Mouse (Mus musculus): Measurements from ENCODE around the gene Pus3.

Gene Pus3

GRCm38 (mm10) chr9:35558257-35559008, at the start of gene Pus3, which contains the start of gene Ddx25:
Pus3 (plus strand) TSS chr9:35558595.
Ddx25 (minus strand) TSS chr9:35558528.
- no peak for DNase-seq (ENCODE audit: low spot score)

- DNase-seq (ENCODE audit: low spot score), result no peak
Measured at GRCm38 (mm10) chr9:35513900-35514299, 44.5 kb upstream of the Pus3 start.

- no peak for DNase-seq (ENCODE audit: low spot score)
Measured at GRCm38 (mm10) chr9:35516182-35516581, 42.2 kb upstream of the Pus3 start.

GRCm38 (mm10) chr9:35516711-35517110, 41.7 kb upstream of the Pus3 start:
- no peak for DNase-seq (ENCODE audit: low spot score)

- no peak for DNase-seq (ENCODE audit: low spot score)
Measured at GRCm38 (mm10) chr9:35518169-35518568, 40.2 kb upstream of the Pus3 start, which contains the start of gene Gm1113. Gm1113 (minus strand) TSS chr9:35518269.

- DNase-seq (ENCODE audit: low spot score), result no peak
Measured at GRCm38 (mm10) chr9:35520631-35521348, 37.6 kb upstream of the Pus3 start.

- DNase-seq (ENCODE audit: low spot score), result no peak
Measured at GRCm38 (mm10) chr9:35522241-35522640, 36.2 kb upstream of the Pus3 start.

- DNase-seq (ENCODE audit: low spot score), result no peak
Measured at GRCm38 (mm10) chr9:35522821-35523515, 35.4 kb upstream of the Pus3 start.

GRCm38 (mm10) chr9:35523541-35523940, 34.9 kb upstream of the Pus3 start:
- no peak for DNase-seq (ENCODE audit: low spot score)

GRCm38 (mm10) chr9:35523941-35524411, 34.4 kb upstream of the Pus3 start:
- no peak for DNase-seq (ENCODE audit: low spot score)

GRCm38 (mm10) chr9:35529141-35529540, 29.3 kb upstream of the Pus3 start:
- DNase-seq (ENCODE audit: low spot score), result no peak

- no peak for DNase-seq (ENCODE audit: low spot score)
Measured at GRCm38 (mm10) chr9:35529796-35530195, 28.6 kb upstream of the Pus3 start.

- no peak for DNase-seq (ENCODE audit: low spot score)
Measured at GRCm38 (mm10) chr9:35533266-35533665, 25.1 kb upstream of the Pus3 start.

GRCm38 (mm10) chr9:35535110-35535509, 23.3 kb upstream of the Pus3 start:
- DNase-seq (ENCODE audit: low spot score), result no peak

GRCm38 (mm10) chr9:35535876-35536275, 22.5 kb upstream of the Pus3 start:
- no peak for DNase-seq (ENCODE audit: low spot score)

- no peak for DNase-seq (ENCODE audit: low spot score)
Measured at GRCm38 (mm10) chr9:35539001-35539750, 19.2 kb upstream of the Pus3 start.

- no peak for DNase-seq (ENCODE audit: low spot score)
Measured at GRCm38 (mm10) chr9:35541024-35541423, 17.4 kb upstream of the Pus3 start.

- DNase-seq (ENCODE audit: low spot score), result peak; percentile 49
Measured at GRCm38 (mm10) chr9:35541488-35541887, 16.9 kb upstream of the Pus3 start.

GRCm38 (mm10) chr9:35541941-35542340, 16.5 kb upstream of the Pus3 start:
- DNase-seq (ENCODE audit: low spot score), result no peak

- DNase-seq (ENCODE audit: low spot score), result no peak
Measured at GRCm38 (mm10) chr9:35543099-35543860, 15.1 kb upstream of the Pus3 start.

- no peak for DNase-seq (ENCODE audit: low spot score)
Measured at GRCm38 (mm10) chr9:35544666-35545065, 13.7 kb upstream of the Pus3 start.
